Mouse (Mus musculus) 3134 (cell line): ENCODE results near the gene Upk1a.

Experiments used
- DNase-seq: peaks from one replicate; pipeline ENCODE4 v3.0.0-alpha.2; 2011; ENCODE audit warnings: low spot score; ENCODE audit not compliant: insufficient read length; ENCODE audit errors: extremely low read depth

Gene Upk1a

GRCm38 (mm10) chr7:30604424-30604823, 8.2 kb downstream of the Upk1a start:
- no peak for DNase-seq

GRCm38 (mm10) chr7:30602583-30602982, 10.1 kb downstream of the Upk1a start:
- no peak for DNase-seq

GRCm38 (mm10) chr7:30600651-30601050, 12.0 kb downstream of the Upk1a start:
- no peak for DNase-seq

- no peak for DNase-seq
Observed at GRCm38 (mm10) chr7:30599933-30600353, 12.7 kb downstream of the Upk1a start.

- DNase-seq: no peak
Observed at GRCm38 (mm10) chr7:30598786-30599185, 13.9 kb downstream of the Upk1a start, which contains the start of gene Zbtb32. Zbtb32 (minus strand) TSS chr7:30598909.

- DNase-seq: no peak
Observed at GRCm38 (mm10) chr7:30596811-30597210, 15.8 kb downstream of the Upk1a start.

GRCm38 (mm10) chr7:30596093-30596492, 16.6 kb downstream of the Upk1a start:
- DNase-seq: no peak

- no peak for DNase-seq
Observed at GRCm38 (mm10) chr7:30594510-30595024, 18.1 kb downstream of the Upk1a start.

GRCm38 (mm10) chr7:30593579-30594509, 18.8 kb downstream of the Upk1a start:
- no peak for DNase-seq

- no peak for DNase-seq
Observed at GRCm38 (mm10) chr7:30592772-30593423, 19.7 kb downstream of the Upk1a start.

GRCm38 (mm10) chr7:30591605-30591951, 21.1 kb downstream of the Upk1a start:
- DNase-seq: no peak

GRCm38 (mm10) chr7:30590927-30591604, 21.6 kb downstream of the Upk1a start:
- DNase-seq: no peak

GRCm38 (mm10) chr7:30589435-30590301, 23.0 kb downstream of the Upk1a start:
- DNase-seq: peak; percentile 48

GRCm38 (mm10) chr7:30588676-30589434, 23.8 kb downstream of the Upk1a start, which contains the start of gene Kmt2b:
Kmt2b (minus strand) TSS chr7:30588726.
- peak; percentile 98 for DNase-seq

GRCm38 (mm10) chr7:30587842-30588667, 24.6 kb downstream of the Upk1a start:
- peak; percentile 52 for DNase-seq

GRCm38 (mm10) chr7:30586455-30587020, 26.1 kb downstream of the Upk1a start:
- DNase-seq: no peak

- DNase-seq: no peak
Observed at GRCm38 (mm10) chr7:30585170-30585569, 27.5 kb downstream of the Upk1a start.

GRCm38 (mm10) chr7:30584339-30584738, 28.3 kb downstream of the Upk1a start:
- no peak for DNase-seq
